Mouse (Mus musculus): Measurements from ENCODE around the gene Tdrd1.

Tdrd1 gene

GRCm38 (mm10) chr19:56830163-56830562, 4.2 kb downstream of the Tdrd1 start:
- DNase-seq, result no peak

GRCm38 (mm10) chr19:56835340-56835739, 9.3 kb downstream of the Tdrd1 start:
- peak; percentile 22 for DNase-seq

- DNase-seq, result no peak
Observed at GRCm38 (mm10) chr19:56838942-56839706, 13.1 kb downstream of the Tdrd1 start.

GRCm38 (mm10) chr19:56842974-56843373, 17.0 kb downstream of the Tdrd1 start:
- DNase-seq, result no peak

GRCm38 (mm10) chr19:56852590-56852989, 26.6 kb downstream of the Tdrd1 start:
- no peak for DNase-seq

GRCm38 (mm10) chr19:56856455-56856854, 30.4 kb downstream of the Tdrd1 start:
- no peak for DNase-seq

GRCm38 (mm10) chr19:56867701-56868100, 41.7 kb downstream of the Tdrd1 start:
- DNase-seq, result no peak

- peak; percentile 48 for DNase-seq
Observed at GRCm38 (mm10) chr19:56873816-56874600, 48.0 kb downstream of the Tdrd1 start, which contains the start of gene Vwa2. TSS of gene Vwa2 (plus strand) at chr19:56874249.

GRCm38 (mm10) chr19:56874601-56875315, 48.7 kb downstream of the Tdrd1 start:
- peak; percentile 18 for DNase-seq

- no peak for DNase-seq
Observed at GRCm38 (mm10) chr19:56877364-56877763, 51.4 kb downstream of the Tdrd1 start.

GRCm38 (mm10) chr19:56887879-56888278, 61.9 kb downstream of the Tdrd1 start:
- no peak for DNase-seq

GRCm38 (mm10) chr19:56888654-56889053, 62.6 kb downstream of the Tdrd1 start:
- DNase-seq, result no peak

- DNase-seq, result no peak
Observed at GRCm38 (mm10) chr19:56891438-56891837, 65.4 kb downstream of the Tdrd1 start.

GRCm38 (mm10) chr19:56892586-56892985, 66.6 kb downstream of the Tdrd1 start:
- DNase-seq, result no peak

GRCm38 (mm10) chr19:56893326-56893725, 67.3 kb downstream of the Tdrd1 start:
- no peak for DNase-seq

- peak; percentile 63 for DNase-seq
Observed at GRCm38 (mm10) chr19:56897654-56898053, 71.6 kb downstream of the Tdrd1 start.

GRCm38 (mm10) chr19:56904095-56904494, 78.1 kb downstream of the Tdrd1 start:
- DNase-seq, result no peak

GRCm38 (mm10) chr19:56905395-56905794, 79.4 kb downstream of the Tdrd1 start:
- no peak for DNase-seq

GRCm38 (mm10) chr19:56907850-56908249, 81.8 kb downstream of the Tdrd1 start:
- DNase-seq, result no peak

- peak; percentile 69 for DNase-seq
Observed at GRCm38 (mm10) chr19:56908472-56909270, 82.7 kb downstream of the Tdrd1 start.

- no peak for DNase-seq
Observed at GRCm38 (mm10) chr19:56910561-56910960, 84.6 kb downstream of the Tdrd1 start.

GRCm38 (mm10) chr19:56913761-56914160, 87.8 kb downstream of the Tdrd1 start:
- peak; percentile 69 for DNase-seq
